Mouse (Mus musculus) kidney, embryonic 14.5 days (tissue): ENCODE measurements around the gene Gm1110. TPM values are rescaled to one million over a fixed set of nuclear protein-coding genes. Genes with fewer than 3 reads are reported as not detected.
"Not testable (repeated sequence)": the region's sequence is repeated elsewhere in the genome, so short reads cannot be mapped to it uniquely, and the experiment has no call there.

ENCODE experiments used
- ATAC-seq: fragments of 200-750 bp; cut with Nextera tagmentation; 2 replicates; pipeline ENCODE4 v1.8.0; 2017; ENCODE audit warnings: moderate number of reproducible peaks, mild to moderate bottlenecking, moderate TSS enrichment, moderate library complexity; ENCODE audit not compliant: low FRiP score, low TSS enrichment
- H3K27ac ChIP-seq: fragments of 300-500 bp; sonication (generic); 2 replicates; pipeline ENCODE4 v1.5.1; 2014; ENCODE audit warnings: low read depth, mild to moderate bottlenecking, low read length, moderate library complexity, mixed read lengths
- H3K27me3 ChIP-seq: fragments of 300-500 bp; sonication (generic); 2 replicates; pipeline ENCODE4 v1.6.1; 2014; ENCODE audit warnings: mild to moderate bottlenecking, low read length; ENCODE audit not compliant: control insufficient read depth, insufficient read depth
- H3K36me3 ChIP-seq: fragments of 300-500 bp; sonication (generic); 2 replicates; pipeline ENCODE4 v1.6.1; 2014; ENCODE audit warnings: low read length, mixed read lengths; ENCODE audit not compliant: control insufficient read depth, insufficient read depth
- H3K4me1 ChIP-seq: fragments of 300-500 bp; sonication (generic); 2 replicates; pipeline ENCODE4 v1.6.1; 2014; ENCODE audit warnings: low read length, mixed read lengths; ENCODE audit not compliant: control insufficient read depth, insufficient read depth
- H3K4me2 ChIP-seq: fragments of 300-500 bp; sonication (generic); replicated peaks from 2 replicates; pipeline ENCODE4 v1.6.1; 2014; ENCODE audit warnings: low read depth, mild to moderate bottlenecking, low read length
- H3K4me3 ChIP-seq: fragments of 300-500 bp; sonication (generic); 2 replicates; pipeline ENCODE4 v1.5.1; 2014; ENCODE audit warnings: mild to moderate bottlenecking, low read length
- H3K9ac ChIP-seq: fragments of 300-500 bp; sonication (generic); 2 replicates; pipeline ENCODE4 v1.6.1; 2014; ENCODE audit warnings: low read depth, mild to moderate bottlenecking, low read length, moderate library complexity
- H3K9me3 ChIP-seq: fragments of 300-500 bp; sonication (generic); 2 replicates; pipeline ENCODE4 v1.6.1; 2016; ENCODE audit warnings: low read length; ENCODE audit not compliant: control insufficient read depth
- WGBS: fragments of 180-500 bp; shearing (Covaris S2); extraction: QIAGEN DNeasy Blood & Tissue Kit; methylation state at CpG from one replicate; pipeline ENCODE4 v1.1.7; 2014; 5-methylcytosine and 5-hydroxymethylcytosine counted together
- polyA plus RNA-seq: library from polyadenylated mRNA; unstranded; fragments of >200 nt; fragmentation: Nextera tagmentation; extraction: Ambion mirVana; gene quantifications from 2 replicates; pipeline ENCODE4 v1.2.1, GENCODE M21; 2014

Gene Gm1110
- not detected in 2 replicates for polyA plus RNA-seq

DNA sequence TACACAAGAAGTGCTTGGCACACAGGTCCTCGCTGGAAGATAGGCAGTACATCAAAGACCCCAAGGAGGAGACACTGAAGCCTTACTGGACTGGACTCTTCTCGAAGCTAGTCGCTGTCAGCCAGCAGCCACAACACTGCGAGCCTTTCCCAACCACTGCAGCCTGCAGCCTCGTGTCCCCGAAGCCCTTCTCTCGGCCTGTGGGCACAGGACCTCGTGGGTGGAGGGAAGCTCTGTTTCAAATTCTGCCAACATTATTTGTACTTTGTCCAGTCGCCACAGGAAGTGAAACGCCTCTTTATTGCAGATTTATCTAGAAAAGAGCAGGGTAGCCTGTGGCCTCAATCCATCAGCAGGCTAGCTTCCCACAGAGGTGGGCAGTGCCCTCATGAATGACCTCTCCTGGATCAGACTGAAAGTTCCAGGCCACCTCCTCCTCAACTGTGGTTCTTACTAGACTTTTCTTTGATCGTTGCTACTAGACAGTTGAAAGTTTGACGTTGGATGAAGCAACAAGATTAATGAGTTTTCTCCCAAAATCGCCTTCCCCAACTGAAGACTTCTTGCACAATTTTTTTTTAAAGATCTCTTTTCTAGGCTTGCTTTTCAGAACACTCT is at the start of gene Gm1110:
Gm1110 (minus strand) TSS at position 203 of the 618 bp plus-strand sequence.
- H3K27ac ChIP-seq = no peak within 1 kb of the TSS
- H3K9ac ChIP-seq = no peak within 1 kb of the TSS
- H3K36me3 ChIP-seq = no peaks in the 10 kb centered on the region
- H3K27me3 ChIP-seq = no peaks in the 10 kb centered on the region
- WGBS = 62% methylated on average over 13 of the region's 13 CpGs
- no peak within 1 kb of the TSS for H3K4me2 ChIP-seq
- H3K9me3 ChIP-seq = no peaks in the 10 kb centered on the region
- H3K4me3 ChIP-seq = no peak within 1 kb of the TSS
- no peaks in the 10 kb centered on the region for H3K4me1 ChIP-seq
- no peak for ATAC-seq

GRCm38 (mm10) chr9:26947790-26948189 is 24.9 kb upstream of the Gm1110 start:
- H3K27me3 ChIP-seq = no peaks in the 10 kb centered on the region
- H3K4me2 ChIP-seq = no peak overlapping the region
- H3K27ac ChIP-seq = no peak overlapping the region
- H3K4me3 ChIP-seq = no peak overlapping the region
- no peaks in the 10 kb centered on the region for H3K4me1 ChIP-seq
- ATAC-seq = no peak
- no peak overlapping the region for H3K9ac ChIP-seq
- H3K9me3 ChIP-seq = peaks cover 4% of the 10 kb centered on the region; the same call in 1 of the 2 replicates
- WGBS = 69% methylated on average over 2 of the region's 2 CpGs
- H3K36me3 ChIP-seq = no peaks in the 10 kb centered on the region

DNA sequence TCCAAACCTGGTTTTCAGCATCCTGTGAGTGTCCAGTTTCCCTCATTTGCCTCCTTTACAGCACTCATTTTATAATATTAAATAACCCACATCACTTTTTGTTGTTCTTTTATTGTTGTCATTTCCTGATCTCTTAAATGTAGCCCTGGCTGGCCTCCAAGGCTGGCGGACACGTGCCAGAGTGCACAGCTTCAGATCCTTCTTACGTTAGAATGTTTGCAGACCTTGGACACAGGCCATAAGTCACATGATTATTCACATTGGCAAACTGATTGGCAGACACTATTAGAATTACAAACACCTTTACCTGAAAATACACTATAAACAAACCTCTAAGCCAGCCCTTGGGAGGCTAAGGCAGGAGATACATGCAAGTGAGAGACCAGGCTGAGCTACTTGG is 1.2 kb upstream of the Gm1110 start:
- WGBS = 52% methylated on average over 3 of the region's 3 CpGs
- H3K4me2 ChIP-seq = no peak overlapping the region

GRCm38 (mm10) chr9:26919778-26920177 is 3.1 kb downstream of the Gm1110 start:
- no peak overlapping the region for H3K9ac ChIP-seq
- no peak overlapping the region for H3K4me3 ChIP-seq

More for the DNA sequence above, 1.2 kb upstream of the Gm1110 start:
- Histone ChIP-seq H3K36me3 (no peaks in the 10 kb centered on the region), H3K4me1 (no peaks in the 10 kb centered on the region), H3K27ac (no peak overlapping the region), H3K27me3 (no peaks in the 10 kb centered on the region), H3K4me3 (no peak overlapping the region), H3K9me3 (no peaks in the 10 kb centered on the region), H3K9ac (no peak overlapping the region)
- ATAC-seq = no peak

DNA sequence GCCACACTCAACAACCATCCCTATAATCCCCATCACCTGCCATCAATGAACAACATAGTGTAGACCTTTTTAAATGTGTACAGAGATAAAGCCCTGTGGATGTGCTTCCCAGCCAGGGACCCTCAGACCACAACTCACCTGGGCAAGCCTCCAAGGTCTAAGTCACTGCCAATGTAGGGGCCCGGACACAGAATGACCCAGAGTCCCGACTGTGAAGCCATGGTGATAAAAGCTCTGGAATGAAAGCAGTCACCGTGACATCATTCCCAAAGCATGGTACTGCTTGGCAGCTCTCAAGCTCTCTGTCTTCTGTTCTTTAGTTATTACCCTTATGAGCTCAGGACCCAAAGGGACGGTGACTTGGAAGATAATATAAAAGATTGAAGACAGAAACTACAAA is 9.8 kb downstream of the Gm1110 start:
- no peak for ATAC-seq
- WGBS = 76% methylated on average over 4 of the region's 4 CpGs
- H3K4me2 ChIP-seq = no peak overlapping the region
- no peaks in the 10 kb centered on the region for H3K36me3 ChIP-seq
- H3K27me3 ChIP-seq = no peaks in the 10 kb centered on the region
- H3K4me1 ChIP-seq = no peaks in the 10 kb centered on the region
- H3K9ac ChIP-seq = no peak overlapping the region
- no peak overlapping the region for H3K27ac ChIP-seq
- no peak overlapping the region for H3K4me3 ChIP-seq
- H3K9me3 ChIP-seq = no peaks in the 10 kb centered on the region

More at GRCm38 (mm10) chr9:26919778-26920177, 3.1 kb downstream of the Gm1110 start:
- no peaks in the 10 kb centered on the region for H3K36me3 ChIP-seq
- no peaks in the 10 kb centered on the region for H3K27me3 ChIP-seq
- H3K4me1 ChIP-seq = no peaks in the 10 kb centered on the region
- no peak for ATAC-seq
- H3K4me2 ChIP-seq = no peak overlapping the region
- no peaks in the 10 kb centered on the region for H3K9me3 ChIP-seq
- no peak overlapping the region for H3K27ac ChIP-seq
- WGBS = 91% methylated on average over 2 of the region's 2 CpGs

DNA sequence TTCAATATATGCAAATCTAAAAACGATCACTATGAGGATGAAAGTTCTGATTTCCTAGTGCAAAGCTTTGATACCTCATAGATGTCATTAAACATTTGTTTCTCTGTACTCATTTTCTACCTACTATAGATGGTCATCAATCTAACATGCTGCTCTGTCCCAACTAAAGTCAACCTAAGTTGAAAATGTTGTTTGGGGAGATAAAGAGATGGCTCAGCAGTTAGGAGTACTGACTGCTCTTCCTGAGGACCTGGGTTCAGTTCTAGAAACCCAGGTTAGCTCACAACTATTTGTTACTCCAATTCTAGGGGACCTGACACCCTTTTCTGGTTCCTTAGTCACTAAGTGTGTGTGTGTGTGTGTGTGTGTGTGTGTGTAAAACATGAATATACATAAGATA is 11.7 kb downstream of the Gm1110 start:
- Histone ChIP-seq H3K4me2 (no peak overlapping the region), H3K9ac (no peak overlapping the region), H3K4me1 (no peaks in the 10 kb centered on the region), H3K27me3 (no peaks in the 10 kb centered on the region), H3K9me3 (no peaks in the 10 kb centered on the region), H3K36me3 (no peaks in the 10 kb centered on the region), H3K27ac (no peak overlapping the region), H3K4me3 (no peak overlapping the region)
- ATAC-seq = no peak
- WGBS = 76% methylated on average over 1 of the region's 1 CpGs

- not testable (repeated sequence) for H3K4me3 ChIP-seq, H3K9me3 ChIP-seq, H3K4me2 ChIP-seq, H3K27ac ChIP-seq, H3K9ac ChIP-seq, H3K27me3 ChIP-seq, H3K36me3 ChIP-seq, ATAC-seq, H3K4me1 ChIP-seq
- 77% methylated on average over 7 of the region's 7 CpGs for WGBS
Observed at GRCm38 (mm10) chr9:26869856-26870255, 53.1 kb downstream of the Gm1110 start.

DNA sequence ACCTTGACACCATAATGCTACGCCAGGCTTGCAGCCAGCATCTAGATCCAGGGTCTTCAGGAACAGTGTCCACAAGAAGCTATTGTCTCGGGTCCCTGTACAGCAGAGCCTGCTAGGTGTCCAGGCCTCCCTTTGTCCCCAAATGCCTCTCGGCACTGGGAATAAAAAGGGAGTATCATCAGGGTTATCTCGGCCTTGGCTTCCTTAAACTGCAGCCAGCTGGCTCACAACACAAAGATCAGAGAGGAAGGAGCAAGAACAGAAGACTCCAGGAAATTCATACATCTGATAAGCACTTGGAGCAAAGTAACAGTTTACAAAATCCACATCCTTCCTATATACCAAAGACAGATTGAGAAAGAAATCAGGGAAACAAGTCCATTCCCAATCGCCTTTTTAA is 62.2 kb downstream of the Gm1110 start, which contains the start of gene Glb1l3:
Glb1l3 (minus strand) TSS at position 140 of the 400 bp plus-strand sequence.
- no peaks in the 10 kb centered on the region for H3K9me3 ChIP-seq
- H3K9ac ChIP-seq = no peak within 1 kb of the TSS
- no peak within 1 kb of the TSS for H3K4me2 ChIP-seq
- H3K4me3 ChIP-seq = no peak within 1 kb of the TSS
- H3K36me3 ChIP-seq = no peaks in the 10 kb centered on the region
- WGBS = 76% methylated on average over 5 of the region's 5 CpGs
- H3K27ac ChIP-seq = no peak within 1 kb of the TSS
- no peaks in the 10 kb centered on the region for H3K4me1 ChIP-seq
- no peaks in the 10 kb centered on the region for H3K27me3 ChIP-seq
- no peak for ATAC-seq

GRCm38 (mm10) chr9:26831089-26831488 is 91.8 kb downstream of the Gm1110 start:
- Histone ChIP-seq H3K27ac (no peak overlapping the region), H3K27me3 (no peaks in the 10 kb centered on the region), H3K9ac (no peak overlapping the region), H3K9me3 (no peaks in the 10 kb centered on the region), H3K4me1 (no peaks in the 10 kb centered on the region), H3K4me2 (no peak overlapping the region), H3K4me3 (no peak overlapping the region), H3K36me3 (no peaks in the 10 kb centered on the region)
- ATAC-seq = no peak
- 87% methylated on average over 3 of the region's 3 CpGs for WGBS
